Mouse (Mus musculus) hindbrain, postnatal 0 days (tissue): ENCODE results near the gene Lgi4. TPM values are rescaled to one million over a fixed set of nuclear protein-coding genes. Genes with fewer than 3 reads are reported as not detected.

Experiments
- ATAC-seq: fragments of 200-750 bp; cut with Nextera tagmentation; 2 replicates; pipeline ENCODE4 v1.8.0; 2017; ENCODE audit warnings: mild to moderate bottlenecking, moderate TSS enrichment, moderate library complexity
- DNase-seq: peaks from one replicate; pipeline ENCODE4 v3.0.0-alpha.2; 2015; ENCODE audit warnings: low spot score
- H3K27ac ChIP-seq: fragments of 300-500 bp; sonication (generic); 2 replicates; pipeline ENCODE4 v1.5.1; 2014; ENCODE audit warnings: mild to moderate bottlenecking
- H3K27me3 ChIP-seq: fragments of 300-500 bp; sonication (generic); 2 replicates; pipeline ENCODE4 v1.6.1; 2014; ENCODE audit warnings: low read length, mixed read lengths; ENCODE audit not compliant: insufficient read depth
- H3K36me3 ChIP-seq: fragments of 300-500 bp; sonication (generic); 2 replicates; pipeline ENCODE4 v1.6.1; 2014; ENCODE audit warnings: low read length, mixed read lengths; ENCODE audit not compliant: insufficient read depth
- H3K4me1 ChIP-seq: fragments of 300-500 bp; sonication (generic); 2 replicates; pipeline ENCODE4 v1.6.1; 2014; ENCODE audit warnings: antibody characterized with exemption, low read length, mixed read lengths; ENCODE audit not compliant: insufficient read depth
- H3K4me2 ChIP-seq: fragments of 300-500 bp; sonication (generic); 2 replicates; pipeline ENCODE4 v1.6.1; 2014; ENCODE audit warnings: low read depth, mild to moderate bottlenecking, low read length, moderate library complexity, mixed read lengths
- H3K4me3 ChIP-seq: fragments of 300-500 bp; sonication (generic); 2 replicates; pipeline ENCODE4 v1.5.1; 2014; ENCODE audit warnings: low read length
- H3K9ac ChIP-seq: fragments of 300-500 bp; sonication (generic); replicated peaks from 2 replicates; pipeline ENCODE4 v1.6.1; 2014; ENCODE audit warnings: mild to moderate bottlenecking, low read length, moderate library complexity, mixed read lengths
- H3K9me3 ChIP-seq: fragments of 300-500 bp; sonication (generic); 2 replicates; pipeline ENCODE4 v1.6.1; 2016; ENCODE audit warnings: low read length, mixed read lengths
- CTCF ChIP-seq: IDR thresholded peaks from 2 replicates; pipeline ENCODE4 v1.5.1; 2016; ENCODE audit warnings: antibody characterized with exemption, control low read depth, low read depth
- WGBS: fragments of 180-500 bp; shearing (Covaris S2); extraction: QIAGEN DNeasy Blood & Tissue Kit; methylation state at CpG from one replicate; pipeline ENCODE4 v1.1.7; 2014; 5-methylcytosine and 5-hydroxymethylcytosine counted together
- polyA plus RNA-seq: library from polyadenylated mRNA; unstranded; fragments of >200 nt; fragmentation: Nextera tagmentation; extraction: Ambion mirVana; gene quantifications from 2 replicates; pipeline ENCODE4 v1.2.1, GENCODE M21; 2015
- total RNA-seq: library from RNA; depleted of rRNA; stranded (reverse); fragments of >200 nt; gene quantifications from 2 replicates; pipeline ENCODE4 v1.2.3, GENCODE M21; 2014; rRNA removed

The Lgi4 gene
- total RNA-seq, result 1.9 and 5.9 TPM in 2 replicates
- 1.2 and 1.3 TPM in 2 replicates for polyA plus RNA-seq

DNA sequence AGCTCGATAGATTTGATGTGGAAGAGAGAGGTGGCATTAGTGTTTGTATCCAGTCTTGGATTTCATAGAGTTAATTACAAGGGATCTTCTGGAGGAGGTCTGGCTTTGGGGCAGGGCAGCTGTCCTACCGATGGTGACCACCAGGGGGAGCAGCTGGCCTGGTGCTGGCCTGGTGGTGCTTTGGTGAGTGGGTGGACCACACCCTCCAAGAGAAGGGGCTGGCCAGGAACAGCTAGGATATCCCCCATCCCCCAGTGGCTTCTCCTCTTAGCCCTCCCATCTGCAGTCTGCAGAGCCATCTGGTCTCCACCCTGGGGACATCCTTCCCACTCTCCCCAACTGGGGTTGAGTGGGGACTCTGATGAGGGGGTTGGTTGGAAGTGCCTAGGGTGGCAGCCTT lies at the start of gene Lgi4:
Gene Lgi4 (plus strand): TSS at position 235 of the 400 bp plus-strand sequence.
- H3K9me3 ChIP-seq, result no peaks in the 10 kb centered on the region
- ATAC-seq, result peak; percentile 81
- H3K4me2 ChIP-seq, result no peak within 1 kb of the TSS
- H3K27me3 ChIP-seq, result no peaks in the 10 kb centered on the region
- TF ChIP-seq CTCF, result peak; percentile 97
- 0 out of 2 replicates have a peak, but pooled peaks cover 3% of the 10 kb centered on the region for H3K4me1 ChIP-seq
- no peaks in the 10 kb centered on the region for H3K36me3 ChIP-seq
- 0% methylated on average over 2 of the region's 2 CpGs for WGBS
- no peak within 1 kb of the TSS for H3K9ac ChIP-seq
- DNase-seq, result peak; percentile 72
- no peak within 1 kb of the TSS for H3K4me3 ChIP-seq
- H3K27ac ChIP-seq, result no peak within 1 kb of the TSS

DNA sequence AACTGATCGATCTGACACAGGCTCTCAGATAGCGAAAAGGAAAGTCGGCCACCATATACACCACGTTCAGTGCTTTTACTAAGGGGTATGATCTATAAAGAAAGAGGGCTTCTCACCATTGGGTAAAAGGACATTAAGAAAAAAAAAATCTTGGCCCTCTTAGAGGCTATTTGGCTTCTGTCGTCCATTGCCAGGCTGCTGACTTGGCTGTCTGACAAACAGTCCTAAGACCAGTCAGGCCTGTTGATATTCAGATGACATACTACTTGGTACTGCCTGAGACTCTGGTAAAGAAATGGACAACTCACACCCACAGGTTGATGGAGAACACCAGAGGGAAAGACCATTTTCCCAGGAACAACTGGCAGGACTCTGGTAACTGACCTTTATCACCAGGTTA lies 46.2 kb upstream of the Lgi4 start:
- Histone ChIP-seq H3K9ac (no peak overlapping the region), H3K27ac (no peak overlapping the region), H3K4me3 (no peak overlapping the region), H3K27me3 (no peaks in the 10 kb centered on the region), H3K36me3 (no peaks in the 10 kb centered on the region), H3K4me2 (no peak overlapping the region), H3K4me1 (no peaks in the 10 kb centered on the region), H3K9me3 (no peaks in the 10 kb centered on the region)
- TF ChIP-seq CTCF, result no peak
- 46% methylated on average over 5 of the region's 5 CpGs for WGBS
- DNase-seq (peak; percentile 44), ATAC-seq (no peak)

DNA sequence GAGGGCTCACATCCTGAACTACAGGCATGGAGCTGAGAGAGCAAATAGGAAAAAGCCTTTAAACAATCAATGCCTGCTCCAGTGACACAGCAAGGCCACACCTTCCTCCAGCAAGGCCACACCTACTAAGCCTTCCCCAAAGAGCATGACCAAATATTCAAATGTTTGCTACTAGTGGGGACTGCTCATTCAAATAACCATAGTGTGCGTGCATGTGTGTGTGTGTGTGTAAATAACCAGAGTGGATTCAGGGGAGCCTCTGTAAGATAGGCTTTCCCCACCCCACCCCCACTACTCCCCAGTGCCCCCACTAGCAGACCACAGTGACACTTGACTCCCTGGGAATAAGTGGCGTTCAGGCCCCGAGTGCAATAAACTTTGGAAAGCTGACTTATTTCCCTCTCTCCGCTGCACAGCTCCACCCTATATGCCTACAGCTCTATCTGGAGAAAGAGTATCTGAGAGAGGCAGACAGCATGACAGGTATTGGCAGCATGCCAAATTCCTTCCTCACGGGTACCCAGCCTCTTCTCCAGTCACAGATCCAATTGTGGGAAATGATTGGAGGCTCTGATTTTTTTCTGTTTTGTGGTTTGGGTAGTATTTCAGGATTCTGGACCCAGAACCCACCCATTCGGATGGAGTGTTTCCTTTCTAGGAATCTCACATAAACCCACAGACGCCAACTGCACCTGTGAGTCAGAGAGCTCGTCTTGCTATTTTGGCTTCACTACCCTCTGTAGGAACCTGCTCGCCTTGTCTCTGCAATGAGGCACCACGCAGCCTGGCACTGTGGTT lies 41.8 kb upstream of the Lgi4 start:
- Histone ChIP-seq H3K4me1 (no peaks in the 10 kb centered on the region), H3K36me3 (no peaks in the 10 kb centered on the region), H3K9ac (no peak overlapping the region), H3K27me3 (no peaks in the 10 kb centered on the region), H3K4me3 (no peak overlapping the region), H3K9me3 (no peaks in the 10 kb centered on the region), H3K27ac (no peak overlapping the region), H3K4me2 (no peak overlapping the region)
- no peak for TF ChIP-seq CTCF
- DNase-seq (peak; percentile 41), ATAC-seq (0 out of 2 replicates have a peak, but pooled peaks have one; percentile 32)
- 47% methylated on average over 10 of the region's 10 CpGs for WGBS

DNA sequence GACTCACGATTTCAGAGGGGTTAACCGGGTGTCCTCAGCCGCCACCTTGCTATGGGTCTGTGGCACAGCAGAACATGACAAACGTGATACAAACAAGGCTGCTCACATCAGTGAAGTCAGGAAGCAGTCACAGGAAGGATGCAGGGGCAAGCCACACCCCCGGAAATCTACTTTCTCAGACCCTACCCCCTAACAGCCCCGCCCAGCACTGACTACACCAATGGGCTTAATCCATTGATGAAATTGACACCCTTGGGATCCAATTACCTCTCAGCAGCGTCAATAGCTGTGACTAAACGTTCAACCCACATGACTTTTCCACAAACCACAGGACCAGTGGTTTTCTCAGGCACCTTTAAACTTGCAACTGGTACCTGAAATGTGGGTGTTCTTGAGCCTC lies 30.5 kb upstream of the Lgi4 start:
- ATAC-seq (no peak), DNase-seq (no peak)
- H3K4me1 ChIP-seq, result no peaks in the 10 kb centered on the region
- H3K27ac ChIP-seq, result no peak overlapping the region
- H3K36me3 ChIP-seq, result no peaks in the 10 kb centered on the region
- H3K4me3 ChIP-seq, result no peak overlapping the region
- no peak overlapping the region for H3K9ac ChIP-seq
- H3K27me3 ChIP-seq, result no peaks in the 10 kb centered on the region
- H3K9me3 ChIP-seq, result no peaks in the 10 kb centered on the region
- no peak for TF ChIP-seq CTCF
- H3K4me2 ChIP-seq, result no peak overlapping the region
- WGBS, result 74% methylated on average over 8 of the region's 8 CpGs

DNA sequence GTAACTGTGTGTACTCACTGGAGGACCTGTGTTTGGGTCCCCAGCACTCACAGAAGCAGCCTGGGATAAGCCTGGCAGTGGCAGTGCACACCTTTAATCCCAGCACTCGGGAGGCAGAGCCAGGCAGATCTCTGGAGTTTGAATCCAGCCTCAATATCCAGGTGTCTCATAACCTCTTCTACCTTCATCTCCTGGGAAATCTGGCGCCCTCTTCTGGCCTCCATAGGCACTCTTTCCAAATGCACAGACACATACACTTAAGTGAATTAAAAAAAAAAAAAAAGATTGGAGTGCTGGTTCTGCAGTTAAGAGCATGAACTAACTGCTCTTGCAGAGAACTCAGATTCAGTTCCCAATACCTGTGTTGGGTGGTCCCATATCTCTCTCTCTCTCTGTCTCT lies 28.4 kb upstream of the Lgi4 start:
- no peak for TF ChIP-seq CTCF
- H3K9ac ChIP-seq, result no peak overlapping the region
- no peaks in the 10 kb centered on the region for H3K36me3 ChIP-seq
- no peak for DNase-seq
- no peaks in the 10 kb centered on the region for H3K9me3 ChIP-seq
- no peak overlapping the region for H3K27ac ChIP-seq
- no peak overlapping the region for H3K4me2 ChIP-seq
- no peak for ATAC-seq
- H3K4me1 ChIP-seq, result no peaks in the 10 kb centered on the region
- no peaks in the 10 kb centered on the region for H3K27me3 ChIP-seq
- no peak overlapping the region for H3K4me3 ChIP-seq
- WGBS, result 79% methylated on average over 2 of the region's 2 CpGs

DNA sequence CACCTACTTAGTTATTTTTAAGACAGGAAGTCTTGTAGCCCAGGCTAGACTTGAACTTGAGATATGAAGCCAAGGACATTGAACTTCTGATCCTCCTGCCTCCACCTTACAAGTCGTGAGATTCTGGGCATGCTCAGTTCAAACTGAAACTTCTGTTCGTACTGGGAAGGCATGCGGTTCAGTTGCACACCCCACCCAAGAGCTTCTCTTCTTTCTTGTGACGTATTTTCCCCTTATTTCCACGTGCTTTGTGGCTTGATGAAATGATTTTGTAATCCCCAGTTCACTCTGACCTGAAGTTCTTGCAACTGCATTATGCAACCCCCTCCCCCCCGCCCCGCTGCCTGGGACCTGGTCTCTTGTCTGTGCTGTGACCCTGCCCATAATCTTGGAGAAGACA lies 27.4 kb upstream of the Lgi4 start:
- H3K4me2 ChIP-seq, result no peak overlapping the region
- WGBS, result 81% methylated on average over 7 of the region's 7 CpGs
- ATAC-seq, result no peak
- no peak for TF ChIP-seq CTCF
- no peak for DNase-seq
- no peaks in the 10 kb centered on the region for H3K36me3 ChIP-seq
- H3K4me1 ChIP-seq, result no peaks in the 10 kb centered on the region
- H3K9me3 ChIP-seq, result no peaks in the 10 kb centered on the region
- no peak overlapping the region for H3K4me3 ChIP-seq
- no peak overlapping the region for H3K27ac ChIP-seq
- H3K27me3 ChIP-seq, result no peaks in the 10 kb centered on the region
- no peak overlapping the region for H3K9ac ChIP-seq

DNA sequence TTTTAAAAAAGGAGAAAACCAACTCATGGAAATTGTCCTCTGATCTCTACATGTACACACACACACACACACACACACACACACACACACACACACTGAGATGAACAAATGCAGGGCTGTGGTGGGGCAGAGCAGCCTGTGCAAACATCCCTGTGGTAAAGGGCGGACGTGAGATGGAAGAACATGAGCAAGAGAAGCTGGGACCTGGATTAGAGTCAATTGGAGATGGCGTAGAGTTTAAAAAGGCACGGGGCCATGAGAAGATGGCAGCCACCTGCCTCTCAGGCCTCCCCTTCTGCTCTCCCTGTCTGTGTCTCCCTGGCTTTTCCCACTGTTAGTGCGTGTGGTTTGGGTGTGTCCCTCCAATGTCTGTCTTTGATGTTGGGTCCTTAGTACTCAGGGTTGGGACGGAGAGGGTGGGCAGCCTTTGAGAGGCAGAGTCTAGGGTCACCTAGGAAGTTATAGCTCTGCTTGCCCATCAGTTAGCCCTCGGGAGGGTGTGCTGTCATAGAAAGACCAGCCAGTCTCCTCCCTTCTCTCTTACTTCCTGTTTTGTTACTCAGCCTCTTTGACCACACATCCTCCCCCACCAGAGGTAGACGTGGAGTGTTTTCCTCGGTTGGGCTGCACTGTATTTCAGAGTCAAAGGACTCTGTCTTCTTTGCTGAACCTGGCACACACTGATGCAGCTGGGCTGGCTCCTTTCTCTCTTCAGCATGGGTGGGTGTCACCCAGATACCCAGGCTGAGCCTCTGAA lies 25.6 kb upstream of the Lgi4 start:
- no peak overlapping the region for H3K4me2 ChIP-seq
- 68% methylated on average over 9 of the region's 9 CpGs for WGBS
- no peaks in the 10 kb centered on the region for H3K27me3 ChIP-seq
- no peak for DNase-seq
- H3K36me3 ChIP-seq, result no peaks in the 10 kb centered on the region
- H3K9ac ChIP-seq, result no peak overlapping the region
- TF ChIP-seq CTCF, result no peak
- H3K4me3 ChIP-seq, result no peak overlapping the region
- no peak overlapping the region for H3K27ac ChIP-seq
- no peaks in the 10 kb centered on the region for H3K9me3 ChIP-seq
- ATAC-seq, result no peak
- no peaks in the 10 kb centered on the region for H3K4me1 ChIP-seq
